Mouse (Mus musculus): ENCODE data around the gene Olfr1240. TPM values are rescaled to one million over a fixed set of nuclear protein-coding genes. Genes with fewer than 3 reads are reported as not detected.

The Olfr1240 gene
- polyA plus RNA-seq (2012; rRNA removed) = not detected in 2 replicates

DNA sequence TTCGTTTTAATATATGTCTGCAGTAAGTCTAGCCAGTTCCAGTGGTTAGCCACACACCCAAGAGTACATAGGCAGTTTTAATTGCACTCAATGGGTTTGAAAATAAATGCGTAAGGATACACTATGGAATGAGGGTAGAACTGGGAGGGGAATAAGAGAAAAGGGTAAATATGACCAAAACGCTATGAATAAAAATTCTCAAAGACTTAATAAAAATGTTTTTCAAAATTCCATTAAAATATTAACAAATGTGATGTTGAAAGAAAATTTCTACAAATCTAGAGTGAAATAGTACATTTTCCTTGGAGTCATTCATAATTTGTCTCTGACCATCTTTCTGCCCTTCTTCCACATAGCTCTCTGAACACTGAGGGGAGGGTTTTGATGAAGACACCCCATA, at the start of gene Olfr1240:
Gene Olfr1240 (minus strand): TSS at position 101 of the 400 bp plus-strand sequence.
- TF ChIP-seq POLR2A (IDR thresholded peaks at IDR 0.05; ENCODE audit: borderline replicate concordance, extremely low read depth, insufficient read depth, insufficient read length, poor library complexity, severe bottlenecking) = no peak
- TF ChIP-seq CTCF (IDR thresholded peaks at IDR 0.05; ENCODE audit: borderline replicate concordance, extremely low read depth, insufficient read depth, insufficient read length) = no peak
- no peak for DNase-seq (ENCODE audit: low read depth)

DNA sequence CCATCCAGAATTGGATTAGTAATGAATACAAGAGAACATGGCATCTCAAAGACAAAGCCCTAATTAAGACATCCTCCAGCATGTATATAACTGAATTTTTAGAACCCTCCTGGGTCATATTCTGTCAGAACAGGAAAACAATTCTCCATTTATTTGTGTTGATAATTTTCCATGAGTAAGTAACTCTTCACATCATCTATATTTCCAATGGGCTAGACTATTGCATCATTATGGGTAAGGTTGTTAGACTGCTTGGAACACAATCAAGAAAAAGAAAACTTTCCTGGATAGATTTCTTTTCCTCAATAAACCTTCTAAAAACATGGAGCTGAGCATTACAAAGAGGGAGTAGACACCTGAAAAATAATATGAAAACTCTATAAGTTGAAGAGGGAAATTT, 44.2 kb upstream of the Olfr1240 start, which contains the start of gene Olfr1241:
Gene Olfr1241 (minus strand): TSS at position 101 of the 400 bp plus-strand sequence.
- TF ChIP-seq CTCF (IDR thresholded peaks at IDR 0.05; ENCODE audit: borderline replicate concordance, extremely low read depth, insufficient read depth, insufficient read length) (no peak), POLR2A (IDR thresholded peaks at IDR 0.05; ENCODE audit: borderline replicate concordance, extremely low read depth, insufficient read depth, insufficient read length, poor library complexity, severe bottlenecking) (no peak)
- no peak for DNase-seq (ENCODE audit: low read depth)

GRCm38 (mm10) chr2:89420307-89420706, 22.5 kb downstream of the Olfr1240 start, which contains the start of gene Olfr1239:
Olfr1239 (minus strand) TSS chr2:89420407.
- no peak for DNase-seq (ENCODE audit: low read depth)
- TF ChIP-seq CTCF (IDR thresholded peaks at IDR 0.05; ENCODE audit: borderline replicate concordance, extremely low read depth, insufficient read depth, insufficient read length) (no peak), POLR2A (IDR thresholded peaks at IDR 0.05; ENCODE audit: borderline replicate concordance, extremely low read depth, insufficient read depth, insufficient read length, poor library complexity, severe bottlenecking) (no peak)

GRCm38 (mm10) chr2:89414557-89414956, 28.2 kb downstream of the Olfr1240 start:
- DNase-seq (ENCODE audit: low read depth) = no peak
- no peak for TF ChIP-seq CTCF (IDR thresholded peaks at IDR 0.05; ENCODE audit: borderline replicate concordance, extremely low read depth, insufficient read depth, insufficient read length)
- no peak for TF ChIP-seq POLR2A (IDR thresholded peaks at IDR 0.05; ENCODE audit: borderline replicate concordance, extremely low read depth, insufficient read depth, insufficient read length, poor library complexity, severe bottlenecking)

GRCm38 (mm10) chr2:89409576-89409975, 33.2 kb downstream of the Olfr1240 start, which contains the start of gene Olfr1238:
Olfr1238 (minus strand) TSS chr2:89409676.
- no peak for DNase-seq (ENCODE audit: low read depth)
- no peak for TF ChIP-seq POLR2A (IDR thresholded peaks at IDR 0.05; ENCODE audit: borderline replicate concordance, extremely low read depth, insufficient read depth, insufficient read length, poor library complexity, severe bottlenecking)
- TF ChIP-seq CTCF (IDR thresholded peaks at IDR 0.05; ENCODE audit: borderline replicate concordance, extremely low read depth, insufficient read depth, insufficient read length) = no peak

GRCm38 (mm10) chr2:89400882-89401281, 41.9 kb downstream of the Olfr1240 start:
- TF ChIP-seq CTCF (IDR thresholded peaks at IDR 0.05; ENCODE audit: borderline replicate concordance, extremely low read depth, insufficient read depth, insufficient read length) (no peak), POLR2A (IDR thresholded peaks at IDR 0.05; ENCODE audit: borderline replicate concordance, extremely low read depth, insufficient read depth, insufficient read length, poor library complexity, severe bottlenecking) (no peak)
- no peak for DNase-seq (ENCODE audit: low read depth)

Other genes with a start within 250 kb of the Olfr1240 start
- gene Olfr1226, start 243.0 kb downstream of the Olfr1240 start, polyA plus RNA-seq (2012; rRNA removed) = not detected in 2 replicates
- gene Olfr1228, start 188.9 kb downstream of the Olfr1240 start, polyA plus RNA-seq (2012; rRNA removed) = not detected in 2 replicates
- not detected in 2 replicates for gene Olfr1229, start 155.0 kb downstream of the Olfr1240 start, polyA plus RNA-seq (2012; rRNA removed)
- not detected in 2 replicates for gene Olfr1230, start 145.7 kb downstream of the Olfr1240 start, polyA plus RNA-seq (2012; rRNA removed)
- not detected in 2 replicates for gene Olfr1231, start 135.9 kb downstream of the Olfr1240 start, polyA plus RNA-seq (2012; rRNA removed)
- gene Olfr1232, start 113.3 kb downstream of the Olfr1240 start, polyA plus RNA-seq (2012; rRNA removed) = not detected in 2 replicates
- not detected in 2 replicates for gene Olfr1233, start 100.6 kb downstream of the Olfr1240 start, polyA plus RNA-seq (2012; rRNA removed)
- gene Olfr1234, start 78.1 kb downstream of the Olfr1240 start, polyA plus RNA-seq (2012; rRNA removed) = not detected in 2 replicates
- gene Olfr1238, start 33.3 kb downstream of the Olfr1240 start, polyA plus RNA-seq (2012; rRNA removed) = not detected in 2 replicates
- not detected in 2 replicates for gene Olfr1239, start 22.6 kb downstream of the Olfr1240 start, polyA plus RNA-seq (2012; rRNA removed)
- not detected in 2 replicates for gene Olfr1241, start 44.1 kb upstream of the Olfr1240 start, polyA plus RNA-seq (2012; rRNA removed)
- gene Olfr1242, start 55.3 kb upstream of the Olfr1240 start, polyA plus RNA-seq (2012; rRNA removed) = not detected in 2 replicates
- not detected in 2 replicates for gene Olfr1243, start 88.5 kb upstream of the Olfr1240 start, polyA plus RNA-seq (2012; rRNA removed)
- gene Olfr1245, start 135.4 kb upstream of the Olfr1240 start, polyA plus RNA-seq (2012; rRNA removed) = not detected in 2 replicates
- not detected in 2 replicates for gene Olfr1246, start 150.2 kb upstream of the Olfr1240 start, polyA plus RNA-seq (2012; rRNA removed)
- not detected in 2 replicates for gene Olfr1247, start 171.1 kb upstream of the Olfr1240 start, polyA plus RNA-seq (2012; rRNA removed)
- gene Olfr1248, start 175.2 kb upstream of the Olfr1240 start, polyA plus RNA-seq (2012; rRNA removed) = not detected in 2 replicates
- gene Olfr1249, start 192.0 kb upstream of the Olfr1240 start, polyA plus RNA-seq (2012; rRNA removed) = not detected in 2 replicates
- not detected in 2 replicates for gene Olfr1250, start 218.5 kb upstream of the Olfr1240 start, polyA plus RNA-seq (2012; rRNA removed)
- not detected in 2 replicates for gene Olfr1251, start 228.9 kb upstream of the Olfr1240 start, polyA plus RNA-seq (2012; rRNA removed)